Mouse (Mus musculus) spleen, adult 2 months (tissue): ENCODE results near the gene Zbtb8os.

Source experiments
- CTCF ChIP-seq: fragments of 200-500 bp; IDR thresholded peaks from 2 replicates; pipeline ENCODE4 v1.5.1; 2011; ENCODE audit warnings: mild to moderate bottlenecking, inconsistent platforms; ENCODE audit not compliant: insufficient read depth, insufficient read length, insufficient replicate concordance; ENCODE audit errors: extremely low read depth
- POLR2A ChIP-seq: fragments of 200-500 bp; IDR thresholded peaks from 2 replicates; pipeline ENCODE4 v1.6.1; 2011; ENCODE audit warnings: low read depth, low read length, inconsistent platforms

DNA sequence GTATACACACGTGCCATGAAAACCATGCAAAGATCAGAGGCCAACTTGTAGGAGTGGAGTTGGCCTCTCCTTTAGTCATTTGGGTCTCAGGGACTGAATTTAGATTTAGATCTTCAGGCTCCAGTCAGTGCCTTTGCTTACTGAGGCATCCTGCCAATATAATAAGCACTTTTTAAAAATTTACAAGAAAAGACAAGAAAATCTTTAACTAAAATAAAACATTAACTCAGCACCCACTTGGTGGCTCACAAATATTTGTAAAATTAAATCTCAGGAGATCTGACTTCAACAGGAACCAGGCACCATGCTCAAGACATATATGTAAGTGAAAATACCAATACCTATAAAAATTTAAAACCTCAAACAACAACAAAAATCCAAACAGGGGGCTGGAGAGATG is 14.6 kb upstream of the Zbtb8os start:
- TF ChIP-seq CTCF (no peak), POLR2A (no peak)
